Mouse (Mus musculus) erythroblast, embryonic 14.5 days (primary cell): ENCODE data around the gene Sostdc1.

Source experiments
- GATA1 ChIP-seq: IDR thresholded peaks from 2 replicates; pipeline ENCODE4 v1.6.1; 2012; ENCODE audit warnings: low read length, inconsistent platforms, mixed read lengths
- TAL1 ChIP-seq: IDR thresholded peaks from 3 replicates; pipeline ENCODE4 v1.6.1; 2012; ENCODE audit warnings: low read length, inconsistent platforms, mixed read lengths

GRCm38 (mm10) chr12:36344131-36344530 lies 30.2 kb downstream of the Sostdc1 start:
- no peak for TF ChIP-seq GATA1
- TF ChIP-seq TAL1 = no peak
